Mouse (Mus musculus) thymus, postnatal 36 days (tissue): Measurements from ENCODE around the gene Slc30a6.
"Not testable (repeated sequence)": the region's sequence is repeated elsewhere in the genome, so short reads cannot be mapped to it uniquely, and the experiment has no call there.

Experiments used
- DNase-seq, 2 experiments: peaks; one replicate each; pipeline ENCODE4 v3.0.0; 2022; ENCODE audit warnings: mixed read lengths in 2 of 2

The Slc30a6 gene

GRCm38 (mm10) chr17:74453928-74454327 lies 58.5 kb downstream of the Slc30a6 start:
- DNase-seq = no peak

- DNase-seq = no peak
Observed at GRCm38 (mm10) chr17:74454660-74455059, 59.3 kb downstream of the Slc30a6 start.

GRCm38 (mm10) chr17:74455426-74455825 lies 60.0 kb downstream of the Slc30a6 start:
- DNase-seq = no peak

DNA sequence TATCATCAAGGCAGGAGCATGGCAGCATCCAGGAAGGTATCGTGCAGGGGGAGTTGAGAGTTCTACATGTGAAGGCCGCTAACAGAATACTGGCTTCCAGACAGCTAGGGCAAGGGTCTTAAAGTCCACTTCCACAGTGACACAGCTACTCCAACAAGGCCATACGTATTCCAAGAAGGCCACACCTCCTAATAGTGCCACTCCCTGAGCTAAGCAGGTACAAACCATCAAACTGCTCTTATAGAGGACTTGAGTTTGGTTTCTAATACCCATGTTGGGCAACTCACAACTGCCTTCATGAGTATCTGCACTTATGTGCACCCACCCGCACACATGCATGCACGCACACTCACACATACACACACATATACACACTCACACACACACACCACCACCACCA lies 61.4 kb downstream of the Slc30a6 start:
- DNase-seq = no peak

- DNase-seq = no peak
Observed at GRCm38 (mm10) chr17:74457972-74458677, 62.7 kb downstream of the Slc30a6 start.

- no peak for DNase-seq
Observed at GRCm38 (mm10) chr17:74458711-74459408, 63.5 kb downstream of the Slc30a6 start, which contains the start of gene Nlrc4. Nlrc4 (minus strand) TSS chr17:74459142.

GRCm38 (mm10) chr17:74463510-74463909 lies 68.1 kb downstream of the Slc30a6 start:
- DNase-seq = no peak

GRCm38 (mm10) chr17:74467981-74468380 lies 72.6 kb downstream of the Slc30a6 start:
- DNase-seq = not testable (repeated sequence)

GRCm38 (mm10) chr17:74470133-74470532 lies 74.7 kb downstream of the Slc30a6 start:
- DNase-seq = not testable (repeated sequence)
